Mouse (Mus musculus): Measurements from ENCODE around the gene Slc29a2. TPM values are rescaled to one million over a fixed set of nuclear protein-coding genes. Genes with fewer than 3 reads are reported as not detected.
A peak's percentile ranks its signal among the peaks of the same experiment; 100 is the strongest.

Gene Slc29a2
- polyA plus RNA-seq (2015; fragmentation: Nextera tagmentation; extraction: Ambion mirVana) = 1.7 and 2.3 TPM in 2 replicates

DNA sequence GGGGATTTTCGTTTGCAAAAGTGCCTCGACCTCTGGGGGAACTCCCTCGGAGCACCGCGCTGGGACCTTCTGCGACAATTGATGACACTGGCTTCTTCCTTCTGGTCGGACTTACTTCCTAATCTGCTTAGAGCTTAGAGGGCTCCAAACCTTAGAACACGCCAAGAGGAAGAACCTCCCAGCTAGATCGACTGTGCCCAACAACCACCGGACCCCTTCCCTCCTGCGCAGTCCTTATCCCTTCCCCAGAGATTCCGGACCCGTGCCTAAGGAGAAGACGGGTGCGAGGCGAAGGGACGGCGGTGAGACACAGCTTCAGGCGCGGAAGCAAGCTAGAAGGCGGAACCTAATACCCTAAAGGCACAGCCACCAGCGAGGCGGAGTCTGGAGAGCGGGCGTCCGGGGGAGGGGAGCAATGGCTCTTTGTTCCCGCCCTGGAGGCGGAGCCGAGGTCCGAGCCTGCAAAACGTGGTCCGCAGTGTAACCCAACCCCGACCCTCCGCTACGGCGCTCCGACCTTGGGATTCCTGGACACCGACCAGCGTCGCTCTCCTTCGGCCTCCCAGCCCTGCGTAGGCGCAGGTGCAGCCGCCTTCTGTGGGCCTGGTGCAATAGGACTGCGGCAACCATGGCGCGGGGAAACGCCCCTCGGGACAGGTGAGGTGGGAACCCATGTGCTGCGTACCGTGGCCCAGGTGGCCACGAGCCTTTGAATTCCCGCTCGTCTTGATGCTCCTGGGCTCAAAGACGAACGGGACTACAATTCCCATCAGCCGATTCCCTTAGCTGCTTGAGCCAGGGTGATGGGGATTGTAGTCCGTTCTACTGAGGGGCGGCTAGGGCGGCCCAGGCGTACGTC lies at the start of gene Slc29a2:
Slc29a2 (plus strand) TSS at position 240 of the 859 bp plus-strand sequence.
- Histone ChIP-seq H3K9ac (peak within 1 kb of the TSS; percentile 78), H3K4me2 (peak within 1 kb of the TSS; percentile 96), H3K9me3 (replicated peaks) (no peaks in the 10 kb centered on the region), H3K27ac (peak within 1 kb of the TSS; percentile 75), H3K4me3 (replicated peaks) (peak within 1 kb of the TSS; percentile 72), H3K36me3 (0 out of 2 replicates have a peak, but pooled peaks cover 14% of the 10 kb centered on the region), H3K4me1 (replicated peaks) (peaks cover 18% of the 10 kb centered on the region), H3K27me3 (no peaks in the 10 kb centered on the region)
- DNase-seq (peak; percentile 84), ATAC-seq (ENCODE audit: low read depth) (peak; percentile 89)
- WGBS (ENCODE audit: insufficient replicate concordance) = under 1% methylated on average over 62 of the region's 62 CpGs

DNA sequence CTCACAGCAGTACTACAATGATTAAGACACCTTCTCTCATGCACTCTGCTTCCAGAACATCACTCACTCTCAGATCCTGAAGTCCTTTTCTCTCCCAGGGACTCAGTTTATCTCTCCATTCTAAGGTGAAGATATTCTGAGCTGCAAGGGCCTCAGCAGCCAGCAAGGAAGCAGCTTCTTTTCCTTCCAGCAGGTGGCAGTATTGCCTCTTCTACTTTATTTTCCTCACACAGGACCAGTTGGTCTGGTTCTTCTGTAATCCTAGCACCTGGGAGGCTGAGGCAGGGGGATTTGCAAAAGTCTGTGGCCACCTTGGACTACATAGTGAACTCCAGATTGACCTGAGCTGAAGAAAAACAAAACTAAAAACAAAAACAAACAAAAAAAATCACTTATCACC lies 41.9 kb upstream of the Slc29a2 start:
- DNase-seq = no peak
- ATAC-seq (ENCODE audit: low read depth) = no peak
- Histone ChIP-seq H3K4me3 (replicated peaks) (no peak overlapping the region), H3K36me3 (no peaks in the 10 kb centered on the region), H3K9ac (no peak overlapping the region), H3K27ac (no peak overlapping the region), H3K9me3 (replicated peaks) (no peaks in the 10 kb centered on the region), H3K4me1 (replicated peaks) (no peaks in the 10 kb centered on the region), H3K27me3 (peaks cover 43% of the 10 kb centered on the region), H3K4me2 (no peak overlapping the region)

DNA sequence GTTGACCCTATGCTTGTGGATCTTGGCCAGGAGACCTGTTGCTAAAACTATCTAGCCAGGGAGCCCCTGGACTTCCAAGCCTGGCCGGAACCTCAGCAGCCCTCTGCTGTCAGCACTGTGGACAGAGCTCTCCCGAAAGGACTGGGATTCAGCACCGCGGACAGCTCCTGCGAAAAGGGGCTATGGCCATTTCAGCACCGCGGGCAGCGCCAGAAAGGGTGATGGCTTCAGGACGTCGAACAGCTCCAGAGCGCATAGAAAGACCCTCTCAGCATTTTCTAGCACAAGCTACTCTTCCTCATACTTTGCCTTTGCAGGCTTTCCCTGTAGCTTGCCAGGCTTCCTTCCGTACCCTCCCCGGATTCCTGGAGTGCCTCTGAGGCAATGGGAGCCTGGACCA lies 34.6 kb upstream of the Slc29a2 start:
- ATAC-seq (ENCODE audit: low read depth) (no peak), DNase-seq (peak; percentile 73)
- H3K9ac ChIP-seq = no peak overlapping the region
- WGBS (ENCODE audit: insufficient replicate concordance) = 5% methylated on average over 13 of the region's 13 CpGs
- no peak overlapping the region for H3K4me2 ChIP-seq
- H3K4me1 ChIP-seq (replicated peaks) = no peaks in the 10 kb centered on the region
- H3K27me3 ChIP-seq = peaks cover 71% of the 10 kb centered on the region
- H3K9me3 ChIP-seq (replicated peaks) = no peaks in the 10 kb centered on the region
- H3K27ac ChIP-seq = no peak overlapping the region
- H3K36me3 ChIP-seq = no peaks in the 10 kb centered on the region
- H3K4me3 ChIP-seq (replicated peaks) = no peak overlapping the region

DNA sequence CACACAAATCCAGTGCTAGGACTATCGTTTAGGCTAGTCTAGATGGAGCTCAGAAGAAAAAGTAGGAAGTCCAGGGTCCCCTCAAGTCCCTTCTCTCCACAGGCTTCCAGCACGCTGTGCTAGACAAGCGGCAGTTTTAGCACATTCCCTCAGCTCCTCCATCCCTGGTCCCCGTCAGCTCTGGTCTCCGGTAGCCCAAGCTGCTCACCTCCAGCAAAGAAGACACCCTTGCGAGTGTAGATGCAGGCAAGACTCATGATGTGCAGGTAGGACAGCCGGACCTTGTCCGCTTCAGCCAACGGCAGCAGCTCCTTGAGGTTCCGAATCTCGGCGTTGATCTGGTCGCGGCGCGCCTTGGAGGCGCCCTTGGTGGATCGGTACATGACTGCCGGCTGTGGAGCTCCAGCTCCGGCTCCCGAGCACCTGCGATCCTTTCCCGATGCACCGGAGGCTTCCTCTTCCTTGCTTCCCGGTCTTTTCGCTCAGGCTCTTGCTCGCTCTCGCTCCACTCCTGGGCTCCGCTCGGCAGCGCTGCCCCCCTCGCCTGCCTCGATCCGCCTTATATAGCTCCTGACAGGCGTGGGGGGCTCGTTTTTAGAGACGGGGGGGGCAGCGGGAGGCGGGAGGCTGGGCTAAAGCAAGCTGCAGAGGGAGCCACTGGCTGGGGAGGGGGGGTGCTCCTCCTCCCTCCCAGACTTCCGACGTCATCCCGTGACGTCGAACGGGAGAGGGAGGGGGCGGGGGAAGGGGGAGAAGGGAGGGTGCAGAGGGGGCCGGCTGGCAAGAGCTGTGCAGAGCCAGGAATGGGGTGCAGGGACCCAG lies 34.0 kb upstream of the Slc29a2 start:
- DNase-seq (no peak), ATAC-seq (ENCODE audit: low read depth) (no peak)
- H3K9ac ChIP-seq = no peak overlapping the region
- no peaks in the 10 kb centered on the region for H3K9me3 ChIP-seq (replicated peaks)
- WGBS (ENCODE audit: insufficient replicate concordance) = 22% methylated on average over 46 of the region's 47 CpGs
- no peaks in the 10 kb centered on the region for H3K4me1 ChIP-seq (replicated peaks)
- peaks cover 65% of the 10 kb centered on the region for H3K27me3 ChIP-seq
- H3K27ac ChIP-seq = no peak overlapping the region
- no peak overlapping the region for H3K4me2 ChIP-seq
- H3K36me3 ChIP-seq = no peaks in the 10 kb centered on the region
- H3K4me3 ChIP-seq (replicated peaks) = no peak overlapping the region

GRCm38 (mm10) chr19:4990256-4990625 lies 33.4 kb upstream of the Slc29a2 start, which contains the start of gene Npas4:
TSS of gene Npas4 (minus strand) at chr19:4990316.
- Histone ChIP-seq H3K27me3 (peaks cover 59% of the 10 kb centered on the region), H3K9ac (no peak within 1 kb of the TSS), H3K4me1 (replicated peaks) (no peaks in the 10 kb centered on the region), H3K27ac (no peak within 1 kb of the TSS), H3K4me2 (no peak within 1 kb of the TSS), H3K9me3 (replicated peaks) (no peaks in the 10 kb centered on the region), H3K36me3 (no peaks in the 10 kb centered on the region), H3K4me3 (replicated peaks) (no peak within 1 kb of the TSS)
- no peak for ATAC-seq (ENCODE audit: low read depth)
- no peak for DNase-seq
- 18% methylated on average over 4 of the region's 4 CpGs for WGBS (ENCODE audit: insufficient replicate concordance)

- Histone ChIP-seq H3K36me3 (no peaks in the 10 kb centered on the region), H3K4me2 (no peak overlapping the region), H3K4me3 (replicated peaks) (no peak overlapping the region), H3K9ac (no peak overlapping the region), H3K9me3 (replicated peaks) (no peaks in the 10 kb centered on the region), H3K27ac (no peak overlapping the region), H3K4me1 (replicated peaks) (no peaks in the 10 kb centered on the region), H3K27me3 (peaks cover 54% of the 10 kb centered on the region)
- 2% methylated on average over 22 of the region's 22 CpGs for WGBS (ENCODE audit: insufficient replicate concordance)
- ATAC-seq (ENCODE audit: low read depth) (no peak), DNase-seq (no peak)
Observed at GRCm38 (mm10) chr19:4990716-4991115, 32.9 kb upstream of the Slc29a2 start.

GRCm38 (mm10) chr19:4992371-4992770 lies 31.3 kb upstream of the Slc29a2 start:
- Histone ChIP-seq H3K9ac (no peak overlapping the region), H3K27me3 (peaks cover 55% of the 10 kb centered on the region), H3K9me3 (replicated peaks) (no peaks in the 10 kb centered on the region), H3K4me3 (replicated peaks) (no peak overlapping the region), H3K27ac (no peak overlapping the region), H3K4me2 (no peak overlapping the region), H3K4me1 (replicated peaks) (no peaks in the 10 kb centered on the region), H3K36me3 (no peaks in the 10 kb centered on the region)
- no peak for ATAC-seq (ENCODE audit: low read depth)
- DNase-seq = no peak
- WGBS (ENCODE audit: insufficient replicate concordance) = 9% methylated on average over 8 of the region's 8 CpGs

- 1% methylated on average over 9 of the region's 9 CpGs for WGBS (ENCODE audit: insufficient replicate concordance)
- H3K4me2 ChIP-seq = no peak overlapping the region
- no peak for ATAC-seq (ENCODE audit: low read depth)
Observed at GRCm38 (mm10) chr19:4992904-4993303, 30.8 kb upstream of the Slc29a2 start.

DNA sequence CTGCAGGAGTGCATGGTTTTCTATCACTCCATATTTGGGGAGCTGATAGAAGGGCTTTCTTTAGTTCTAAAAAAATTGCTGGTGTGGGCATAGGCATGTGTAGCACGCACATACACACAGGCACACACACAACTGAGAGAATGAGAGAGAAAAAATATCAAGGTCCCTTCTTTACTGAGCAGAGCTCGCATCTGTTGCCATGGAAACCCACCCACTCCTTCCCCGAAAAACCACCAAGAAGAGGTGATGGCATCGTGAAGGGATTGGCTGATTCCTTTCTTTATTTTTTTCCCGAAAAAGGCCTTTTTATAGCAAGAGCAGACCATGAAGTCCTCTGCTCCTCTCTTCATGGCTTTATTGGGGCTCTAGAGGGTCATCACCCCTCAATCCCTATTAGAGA lies 29.6 kb upstream of the Slc29a2 start:
- H3K4me2 ChIP-seq = no peak overlapping the region
- H3K27me3 ChIP-seq = peaks cover 69% of the 10 kb centered on the region
- no peak overlapping the region for H3K4me3 ChIP-seq (replicated peaks)
- DNase-seq (no peak), ATAC-seq (ENCODE audit: low read depth) (no peak)
- H3K4me1 ChIP-seq (replicated peaks) = no peaks in the 10 kb centered on the region
- H3K36me3 ChIP-seq = no peaks in the 10 kb centered on the region
- no peaks in the 10 kb centered on the region for H3K9me3 ChIP-seq (replicated peaks)
- no peak overlapping the region for H3K27ac ChIP-seq
- no peak overlapping the region for H3K9ac ChIP-seq
- WGBS (ENCODE audit: insufficient replicate concordance) = 42% methylated on average over 5 of the region's 5 CpGs

More at GRCm38 (mm10) chr19:4992904-4993303, 30.8 kb upstream of the Slc29a2 start:
- Histone ChIP-seq H3K4me3 (replicated peaks) (no peak overlapping the region), H3K9me3 (replicated peaks) (no peaks in the 10 kb centered on the region), H3K27me3 (peaks cover 60% of the 10 kb centered on the region), H3K36me3 (no peaks in the 10 kb centered on the region), H3K9ac (no peak overlapping the region), H3K27ac (no peak overlapping the region), H3K4me1 (replicated peaks) (no peaks in the 10 kb centered on the region)
- DNase-seq = no peak

- no peak overlapping the region for H3K27ac ChIP-seq
- no peaks in the 10 kb centered on the region for H3K36me3 ChIP-seq
- H3K9ac ChIP-seq = no peak overlapping the region
- H3K9me3 ChIP-seq (replicated peaks) = no peaks in the 10 kb centered on the region
- H3K27me3 ChIP-seq = peaks cover 52% of the 10 kb centered on the region
- H3K4me2 ChIP-seq = no peak overlapping the region
- no peak for DNase-seq
- no peak overlapping the region for H3K4me3 ChIP-seq (replicated peaks)
- ATAC-seq (ENCODE audit: low read depth) = no peak
- 49% methylated on average over 6 of the region's 6 CpGs for WGBS (ENCODE audit: insufficient replicate concordance)
- H3K4me1 ChIP-seq (replicated peaks) = peaks cover 7% of the 10 kb centered on the region; the same call in 1 of the 2 replicates
Observed at GRCm38 (mm10) chr19:4999445-5000140, 24.1 kb upstream of the Slc29a2 start.
